Mouse (Mus musculus) spleen, adult 12 weeks (tissue): ENCODE data around the gene Metap1.
A peak's percentile ranks its signal among the peaks of the same experiment; 100 is the strongest.

Experiments
- DNase-seq: peaks from one replicate; pipeline ENCODE4 v3.0.0; 2022; ENCODE audit warnings: low spot score

Metap1 gene

DNA sequence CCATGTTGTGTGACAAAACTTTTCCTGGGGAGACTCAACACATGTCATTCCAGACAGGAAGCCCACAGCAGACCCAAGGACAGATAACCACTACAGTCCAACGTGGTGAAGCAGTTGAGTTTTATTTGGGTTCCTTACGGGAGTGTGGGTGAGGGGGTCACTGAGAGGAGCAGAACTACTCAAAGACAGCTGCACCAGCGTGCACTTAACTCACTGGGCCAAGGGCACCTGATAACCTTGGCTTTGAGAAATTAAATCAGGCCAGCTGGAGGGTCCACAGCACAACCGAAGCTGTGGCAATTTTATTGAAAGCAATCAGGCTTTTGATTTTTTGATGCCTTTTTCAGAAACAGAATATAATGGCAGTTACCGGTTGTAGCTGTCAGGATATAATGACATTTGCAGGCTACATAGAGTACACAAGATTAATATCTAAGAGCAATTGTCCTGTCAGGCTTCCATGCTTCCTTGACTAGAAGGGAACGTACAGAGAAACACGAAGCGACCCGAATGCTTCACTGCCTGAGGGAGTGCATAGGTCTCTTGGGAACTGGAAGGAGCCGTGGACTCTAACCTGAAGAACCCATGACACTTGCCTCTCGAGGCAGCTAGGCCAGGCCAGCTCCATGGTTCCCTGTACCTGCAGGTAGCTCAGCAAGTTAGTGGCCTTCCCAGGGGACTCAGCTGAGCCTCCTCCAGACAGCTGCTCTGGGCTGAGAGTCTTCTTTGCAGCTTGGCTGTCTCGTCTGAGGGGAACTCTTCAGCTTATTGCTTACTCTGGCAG is 41.0 kb downstream of the Metap1 start:
- no peak for DNase-seq

DNA sequence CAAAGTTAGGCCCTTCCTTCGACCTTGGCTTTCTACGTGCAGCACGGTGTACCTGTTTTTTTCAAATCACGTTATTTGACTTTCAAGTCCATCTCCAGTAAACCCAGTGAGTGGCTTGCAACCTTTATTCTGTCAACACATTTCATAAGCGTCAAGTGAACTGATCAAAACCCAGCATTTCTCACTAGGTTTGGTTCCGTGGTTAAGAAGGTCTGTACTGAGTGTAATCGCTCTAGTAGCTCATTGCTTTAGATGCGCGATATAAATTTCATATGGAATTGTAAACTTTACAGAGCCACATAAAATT is 45.9 kb downstream of the Metap1 start:
- DNase-seq = no peak

DNA sequence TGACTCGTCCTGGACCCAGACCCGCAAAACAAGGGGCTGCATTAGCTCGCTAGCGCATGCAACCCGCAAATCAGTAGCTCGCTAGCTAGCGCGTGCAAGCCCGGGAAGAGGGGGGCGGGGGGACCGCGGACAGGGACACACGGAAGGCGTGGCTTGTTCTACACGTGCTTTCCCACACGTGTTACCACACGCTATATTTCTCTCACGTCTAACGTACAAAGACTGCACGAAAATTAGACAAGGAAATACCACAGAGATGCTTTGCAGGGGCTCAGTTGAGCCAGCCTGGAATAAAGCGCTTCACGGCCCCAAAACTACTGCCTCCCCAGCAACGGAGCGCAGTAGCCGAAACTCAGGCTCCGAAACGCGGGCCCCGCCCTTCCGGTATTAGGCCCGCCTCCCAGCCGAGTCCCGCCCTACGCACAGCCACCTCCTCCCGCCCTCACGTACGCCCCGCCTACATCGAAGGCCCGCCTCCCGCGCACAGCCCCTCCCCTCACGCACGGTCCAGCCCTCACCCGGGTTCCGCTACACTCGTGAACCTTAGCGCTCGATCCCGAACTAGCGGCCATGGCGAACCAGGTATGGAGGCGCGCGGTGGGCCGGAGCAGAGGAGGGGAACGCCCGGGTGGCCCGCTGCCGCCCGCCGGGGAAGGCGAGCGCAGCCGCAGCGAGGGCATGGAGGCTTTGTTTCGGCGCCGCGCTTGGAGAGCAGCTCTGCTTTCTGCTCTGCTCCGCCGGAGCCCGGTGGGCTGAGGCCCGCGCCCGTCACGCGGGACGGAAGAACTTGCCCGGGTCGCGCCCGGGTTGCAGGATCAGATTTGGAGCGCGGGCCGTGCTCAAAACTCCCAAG is 46.5 kb downstream of the Metap1 start, which contains the start of gene Adh5:
Gene Adh5 (plus strand): TSS at position 482 of the 853 bp plus-strand sequence.
- DNase-seq = peak; percentile 96

DNA sequence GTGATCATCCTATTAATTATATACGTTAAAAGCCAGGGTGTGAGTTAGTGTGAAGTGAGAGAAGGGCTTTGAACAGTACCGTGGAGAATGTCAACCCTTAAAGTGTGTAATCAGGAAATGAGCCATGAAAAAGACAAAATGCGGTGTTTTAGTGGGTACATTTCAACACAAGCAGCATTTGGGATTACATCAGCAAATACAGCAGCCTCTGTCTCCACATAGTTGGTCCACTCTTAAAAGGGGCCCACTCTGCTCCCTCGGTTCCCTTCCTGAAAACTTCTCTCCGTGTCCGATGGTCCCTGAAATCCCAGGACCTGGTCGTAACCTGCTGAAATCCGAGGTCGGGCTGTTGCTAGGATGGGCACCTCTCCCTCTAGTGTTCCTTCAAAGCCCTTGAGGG is 47.1 kb downstream of the Metap1 start:
- no peak for DNase-seq

DNA sequence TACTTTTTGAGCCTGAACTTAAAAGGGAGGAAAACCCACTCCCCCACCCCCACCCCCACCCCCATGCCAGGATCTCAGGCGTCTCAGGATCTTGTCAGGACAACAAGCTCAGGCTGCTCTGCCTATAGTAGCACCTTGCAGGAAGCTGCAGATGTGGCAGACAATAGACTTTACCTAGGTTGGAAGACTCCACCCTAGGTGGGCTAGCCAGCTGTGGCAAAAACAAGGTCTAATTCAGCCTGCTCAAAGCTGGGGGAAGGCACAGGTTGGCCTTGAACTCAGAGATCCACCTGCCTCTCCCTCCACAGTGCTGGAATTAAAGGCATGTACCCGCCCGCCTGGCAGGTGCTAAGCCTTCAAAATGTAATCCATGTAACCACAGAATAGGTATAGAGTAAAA is 50.6 kb downstream of the Metap1 start:
- no peak for DNase-seq

DNA sequence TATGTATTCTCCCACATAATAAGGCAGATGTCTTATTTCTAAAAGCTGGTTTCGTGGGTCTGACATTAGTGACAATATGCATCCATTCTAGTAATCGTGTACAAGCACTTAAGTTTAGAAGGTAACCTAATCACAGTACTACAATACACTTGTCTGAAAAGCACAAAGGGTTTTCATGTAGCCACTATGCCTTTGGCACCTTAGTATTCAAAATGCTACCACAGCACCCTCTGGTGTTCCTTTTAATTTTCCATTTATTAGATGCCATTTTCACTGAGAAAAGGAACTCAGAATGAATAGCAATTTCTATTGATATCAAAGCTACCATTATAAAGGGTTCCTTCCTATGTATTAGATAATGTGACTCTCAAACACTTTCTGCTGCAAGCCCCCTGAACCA is 57.5 kb downstream of the Metap1 start:
- no peak for DNase-seq

DNA sequence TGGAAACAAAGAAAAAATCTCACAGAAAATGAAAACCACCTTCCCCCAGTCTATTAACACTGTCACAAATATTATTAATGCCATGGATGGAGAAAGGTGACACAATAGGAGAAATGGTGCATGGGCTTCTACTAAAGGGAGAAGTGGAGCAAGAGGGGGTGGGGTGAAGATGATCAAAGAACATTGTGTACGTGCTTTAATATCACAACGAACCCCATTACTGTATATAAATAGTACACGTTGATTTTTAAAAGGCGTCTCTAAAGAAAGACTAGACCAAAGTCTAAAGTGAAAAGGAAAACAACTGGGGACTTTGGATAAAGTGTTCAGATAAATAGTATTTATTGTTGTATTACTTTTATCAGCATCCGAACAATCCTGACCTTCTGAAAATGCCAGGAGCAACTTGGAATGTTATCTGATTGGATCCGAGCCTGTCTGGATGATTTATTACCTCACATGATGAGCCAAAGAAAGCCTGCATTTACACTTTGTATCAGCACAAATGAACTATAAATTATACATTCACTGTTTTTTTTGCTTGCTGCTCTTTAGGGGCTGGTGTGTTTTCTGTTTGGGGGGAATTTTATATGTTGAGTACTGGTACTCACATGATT is 58.8 kb downstream of the Metap1 start:
- DNase-seq = no peak

DNA sequence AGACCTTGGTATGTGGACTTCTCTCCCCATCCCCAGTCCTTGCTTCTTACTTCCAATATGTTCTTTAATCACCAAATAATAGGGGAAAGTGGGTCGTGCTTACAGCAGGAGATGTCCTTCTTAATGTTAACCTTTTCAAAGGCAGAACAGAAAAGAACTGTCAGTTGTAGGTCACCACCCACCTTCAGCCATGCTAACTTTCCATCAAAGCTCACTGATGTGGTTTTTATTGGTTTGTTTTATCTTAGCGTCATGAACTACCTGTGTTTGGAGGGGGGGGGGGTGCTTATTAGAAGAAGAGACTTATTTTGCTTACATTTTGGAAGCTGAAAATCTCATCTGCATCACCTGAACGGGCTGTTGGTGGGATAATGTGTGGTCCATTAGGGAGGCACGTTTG is 65.1 kb downstream of the Metap1 start:
- no peak for DNase-seq

DNA sequence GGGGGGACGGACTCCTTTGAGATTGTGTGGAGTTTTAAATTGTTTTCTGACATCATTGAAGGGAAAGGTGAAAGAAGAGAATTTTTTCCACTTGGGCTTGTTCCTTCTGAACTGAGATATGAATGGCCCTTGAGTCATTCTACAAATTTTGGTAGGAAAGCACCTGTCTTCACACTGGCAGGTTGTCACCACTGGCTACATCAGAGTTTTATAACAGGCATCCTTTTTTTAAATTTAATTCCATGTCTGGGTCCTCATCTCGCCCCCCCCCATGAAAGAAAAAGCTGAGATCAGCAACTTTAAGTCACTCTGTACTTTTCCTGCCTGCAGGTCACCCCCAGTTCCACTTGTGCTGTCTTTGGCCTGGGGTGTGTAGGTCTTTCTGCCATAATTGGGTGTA is 65.7 kb downstream of the Metap1 start:
- DNase-seq = no peak

DNA sequence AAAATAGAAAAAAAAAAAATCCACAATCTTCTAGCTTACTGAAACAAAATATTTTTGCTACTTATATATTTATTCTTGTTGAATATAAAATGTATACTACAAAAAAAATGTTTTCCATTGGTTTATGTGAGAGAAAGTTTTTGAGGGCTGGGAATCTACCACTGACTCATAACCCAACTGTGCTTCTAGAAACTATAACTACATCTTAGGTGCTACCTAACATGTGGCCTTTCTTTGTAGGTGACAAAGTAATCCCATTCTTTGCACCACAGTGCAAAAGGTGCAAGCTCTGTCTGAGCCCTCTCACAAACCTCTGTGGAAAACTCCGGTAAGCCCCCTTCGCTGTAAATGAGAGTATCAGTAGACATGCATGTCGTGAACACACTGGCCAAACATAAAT is 68.9 kb downstream of the Metap1 start:
- DNase-seq = no peak

DNA sequence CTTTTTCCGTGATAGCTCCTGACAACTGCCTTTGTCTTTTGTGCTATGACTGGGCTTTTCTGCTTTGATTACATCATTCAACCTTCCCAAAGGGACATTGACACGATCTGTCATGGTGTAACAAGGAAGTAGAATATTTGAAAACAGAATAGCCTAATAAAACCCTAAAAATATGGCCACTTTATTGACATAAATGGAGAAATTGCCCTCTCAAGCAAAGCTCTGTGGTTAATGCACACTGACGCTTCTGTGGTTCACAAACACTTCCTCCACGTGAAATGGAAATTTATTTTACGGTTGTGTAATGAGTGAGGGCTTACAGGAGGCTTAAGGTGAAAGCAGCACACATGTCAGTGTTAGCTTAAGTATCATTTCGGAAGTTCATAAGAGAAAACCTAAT is 69.9 kb downstream of the Metap1 start:
- DNase-seq = no peak

DNA sequence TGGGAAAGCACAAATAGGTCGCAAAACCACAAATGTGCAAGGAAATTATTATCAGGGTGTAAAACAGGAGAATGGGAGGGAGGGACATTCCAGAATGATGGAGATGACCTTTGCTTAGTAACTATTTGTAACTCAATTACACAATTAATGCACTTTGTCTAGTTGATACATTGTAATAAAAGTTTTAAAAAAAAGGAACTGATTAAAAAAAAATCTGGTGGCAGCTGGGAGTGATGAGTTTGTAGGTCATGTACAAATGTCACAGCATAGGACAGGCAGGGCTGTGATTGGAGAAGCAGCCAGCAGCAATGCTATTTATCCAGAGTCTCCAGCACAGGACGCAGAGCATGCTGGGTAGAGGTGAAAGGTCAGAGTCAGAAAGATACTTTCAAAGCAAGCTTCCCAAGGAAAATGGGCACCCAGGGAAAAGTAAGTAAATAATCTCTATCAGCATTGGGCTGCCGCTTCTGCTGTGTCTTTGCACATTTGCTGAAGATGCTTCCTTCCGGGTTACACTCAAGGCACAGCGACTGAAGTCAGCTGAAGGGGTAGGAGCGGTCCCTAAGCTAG is 74.1 kb downstream of the Metap1 start, which contains the start of gene Adh4:
Gene Adh4 (plus strand): TSS at position 346 of the 570 bp plus-strand sequence.
- DNase-seq = no peak

DNA sequence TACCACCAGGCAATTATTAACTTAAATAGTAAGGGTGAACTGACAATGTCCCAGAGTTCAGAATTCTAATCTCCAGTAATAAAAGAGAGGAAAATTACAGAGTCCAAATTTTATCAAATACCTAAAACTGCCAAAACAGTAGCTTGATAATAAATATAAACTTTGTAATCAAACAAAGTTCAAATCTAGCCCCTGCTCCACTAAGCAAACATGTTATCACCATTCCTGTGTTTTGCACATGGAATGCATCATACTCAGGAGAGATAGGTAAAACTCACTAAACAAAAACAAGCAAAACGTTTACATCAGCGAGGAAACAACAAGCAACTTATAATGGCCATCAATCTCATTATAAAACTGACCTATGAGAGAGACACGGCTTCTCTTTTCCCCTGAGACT is 79.1 kb downstream of the Metap1 start:
- DNase-seq = no peak

DNA sequence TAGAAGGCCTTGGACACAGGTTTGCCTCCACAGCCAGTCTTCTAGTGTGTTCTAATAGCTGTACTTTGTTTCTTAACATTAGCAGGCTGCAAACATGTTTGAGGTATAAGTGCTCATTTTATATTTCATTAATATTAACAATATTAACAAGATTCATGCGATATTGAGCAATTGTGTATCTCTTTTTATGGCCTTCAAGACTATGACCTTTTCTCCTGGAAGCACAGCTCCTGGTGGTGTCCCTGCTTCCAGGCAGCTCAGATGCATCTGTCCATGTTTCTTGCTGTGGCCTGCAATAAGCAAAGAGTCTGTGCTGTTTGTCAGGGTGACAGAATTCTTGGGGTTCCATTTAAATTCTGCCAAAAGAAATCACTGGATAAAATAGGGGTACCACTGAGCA is 79.7 kb downstream of the Metap1 start:
- no peak for DNase-seq
